Mouse (Mus musculus) large intestine, adult 2 months (tissue): ENCODE measurements around the gene C330007P06Rik. TPM values are rescaled to one million over a fixed set of nuclear protein-coding genes. Genes with fewer than 3 reads are reported as not detected.

Experiments
- DNase-seq: peaks from one replicate; pipeline ENCODE4 v3.0.0-alpha.2; 2012; ENCODE audit warnings: low read depth, low spot score
- WGBS: fragments of 180-500 bp; shearing (Covaris S2); methylation state at CpG from one replicate; pipeline ENCODE4 v1.1.7; 2018; 5-methylcytosine and 5-hydroxymethylcytosine counted together
- polyA plus RNA-seq: library from polyadenylated mRNA; depleted of rRNA; stranded (reverse); fragments of >200 nt; gene quantifications from 2 replicates; pipeline ENCODE4 v1.2.3, GENCODE M21; 2012

Gene C330007P06Rik
- polyA plus RNA-seq, 1 experiment, result 5.0 TPM

GRCm38 (mm10) chrX:36841698-36842097 lies 32.2 kb downstream of the C330007P06Rik start:
- 76% methylated on average over 6 of the region's 6 CpGs for WGBS
- DNase-seq, result no peak

- DNase-seq, result no peak
- 38% methylated on average over 7 of the region's 7 CpGs for WGBS
Measured at GRCm38 (mm10) chrX:36839391-36839790, 34.5 kb downstream of the C330007P06Rik start.

- WGBS, result 47% methylated on average over 6 of the region's 6 CpGs
- no peak for DNase-seq
Measured at GRCm38 (mm10) chrX:36837069-36837676, 36.7 kb downstream of the C330007P06Rik start.

- no peak for DNase-seq
- 39% methylated on average over 19 of the region's 19 CpGs for WGBS
Measured at GRCm38 (mm10) chrX:36833397-36834084, 40.4 kb downstream of the C330007P06Rik start.

GRCm38 (mm10) chrX:36831632-36832031 lies 42.3 kb downstream of the C330007P06Rik start:
- WGBS, result 36% methylated on average over 4 of the region's 4 CpGs
- no peak for DNase-seq

- DNase-seq, result no peak
- 29% methylated on average over 5 of the region's 5 CpGs for WGBS
Measured at GRCm38 (mm10) chrX:36830271-36830670, 43.6 kb downstream of the C330007P06Rik start.

GRCm38 (mm10) chrX:36826873-36827272 lies 47.0 kb downstream of the C330007P06Rik start:
- 69% methylated on average over 5 of the region's 5 CpGs for WGBS

GRCm38 (mm10) chrX:36825032-36825431 lies 48.9 kb downstream of the C330007P06Rik start:
- WGBS, result 26% methylated on average over 2 of the region's 2 CpGs
- DNase-seq, result peak; percentile 76

More at GRCm38 (mm10) chrX:36826873-36827272, 47.0 kb downstream of the C330007P06Rik start:
- no peak for DNase-seq

- DNase-seq, result no peak
- WGBS, result 46% methylated on average over 10 of the region's 10 CpGs
Measured at GRCm38 (mm10) chrX:36823932-36824711, 49.8 kb downstream of the C330007P06Rik start.

GRCm38 (mm10) chrX:36820201-36820600 lies 53.7 kb downstream of the C330007P06Rik start:
- WGBS, result 7% methylated on average over 4 of the region's 4 CpGs
- DNase-seq, result no peak

- DNase-seq, result no peak
- WGBS, result 37% methylated on average over 4 of the region's 4 CpGs
Measured at GRCm38 (mm10) chrX:36819575-36819974, 54.3 kb downstream of the C330007P06Rik start.

- WGBS, result 18% methylated on average over 10 of the region's 10 CpGs
- no peak for DNase-seq
Measured at GRCm38 (mm10) chrX:36816953-36817441, 56.9 kb downstream of the C330007P06Rik start.

GRCm38 (mm10) chrX:36816368-36816899 lies 57.5 kb downstream of the C330007P06Rik start:
- 33% methylated on average over 8 of the region's 8 CpGs for WGBS

GRCm38 (mm10) chrX:36815439-36815838 lies 58.5 kb downstream of the C330007P06Rik start:
- WGBS, result 64% methylated on average over 3 of the region's 4 CpGs

More at GRCm38 (mm10) chrX:36816368-36816899, 57.5 kb downstream of the C330007P06Rik start:
- no peak for DNase-seq

GRCm38 (mm10) chrX:36815022-36815421 lies 58.9 kb downstream of the C330007P06Rik start:
- DNase-seq, result no peak
- 53% methylated on average over 4 of the region's 4 CpGs for WGBS

More at GRCm38 (mm10) chrX:36815439-36815838, 58.5 kb downstream of the C330007P06Rik start:
- no peak for DNase-seq

GRCm38 (mm10) chrX:36814161-36814836 lies 59.6 kb downstream of the C330007P06Rik start:
- DNase-seq, result no peak
- 37% methylated on average over 8 of the region's 8 CpGs for WGBS

GRCm38 (mm10) chrX:36811377-36811776 lies 62.5 kb downstream of the C330007P06Rik start:
- no peak for DNase-seq
- WGBS, result 35% methylated on average over 5 of the region's 5 CpGs

GRCm38 (mm10) chrX:36808318-36808683 lies 65.6 kb downstream of the C330007P06Rik start:
- 34% methylated on average over 6 of the region's 6 CpGs for WGBS
- no peak for DNase-seq
